Mouse (Mus musculus) layer of hippocampus, postnatal 14 days (tissue): Measurements from ENCODE around the gene Tanc1. TPM values are rescaled to one million over a fixed set of nuclear protein-coding genes. Genes with fewer than 3 reads are reported as not detected.
"Not testable (repeated sequence)": the region's sequence is repeated elsewhere in the genome, so short reads cannot be mapped to it uniquely, and the experiment has no call there.

ENCODE experiments used
- DNase-seq, 2 experiments: peaks; one replicate each; pipeline ENCODE4 v3.0.0; 2021 to 2022; ENCODE audit warnings: low spot score in 2 of 2, mixed read lengths in 1 of 2
- total RNA-seq, 2 experiments: library from RNA; stranded (reverse); gene quantifications; 2 replicates each; pipeline ENCODE4 v1.2.3; 2021

Gene Tanc1
- total RNA-seq, 2 experiments from 2014 or later = 51.9 to 69.5 TPM

DNA sequence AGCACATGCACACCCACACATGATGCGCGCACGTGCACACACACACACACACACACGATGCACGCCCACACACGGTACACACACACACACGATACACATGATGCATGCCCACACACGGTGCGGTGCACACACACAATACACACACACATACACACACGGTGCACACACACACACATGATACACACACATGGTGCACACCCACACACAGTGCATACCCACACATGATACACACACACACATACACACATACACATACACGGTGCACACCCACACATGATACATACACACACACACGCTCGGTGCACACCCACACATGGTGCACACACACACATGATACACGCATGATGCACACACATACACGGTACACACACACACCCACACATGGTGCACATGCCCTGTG, 206.8 kb downstream of the Tanc1 start:
- DNase-seq = no peak

DNA sequence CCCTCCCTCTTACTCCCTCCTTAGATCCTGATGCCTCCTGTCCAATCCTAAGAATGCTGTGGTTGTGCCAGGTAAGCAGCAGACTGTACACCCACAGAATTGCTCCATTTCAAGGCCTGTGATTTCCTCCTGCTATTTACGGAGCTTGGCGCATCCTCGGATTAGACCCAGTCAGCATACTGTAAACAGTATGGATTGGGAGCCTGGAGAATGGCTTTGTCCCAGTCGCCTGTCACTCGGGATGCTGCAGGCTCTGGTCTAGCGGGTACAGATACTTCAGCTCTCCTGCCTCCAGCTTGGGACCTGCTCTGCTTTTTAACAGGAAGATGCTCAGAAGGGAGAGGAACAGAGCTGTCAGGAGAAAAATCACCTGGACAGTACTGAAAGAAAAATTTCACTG, 207.6 kb downstream of the Tanc1 start:
- no peak for DNase-seq

GRCm38 (mm10) chr2:59820088-59820487, 208.2 kb downstream of the Tanc1 start:
- DNase-seq = no peak

GRCm38 (mm10) chr2:59821044-59821443, 209.2 kb downstream of the Tanc1 start:
- DNase-seq = no peak

DNA sequence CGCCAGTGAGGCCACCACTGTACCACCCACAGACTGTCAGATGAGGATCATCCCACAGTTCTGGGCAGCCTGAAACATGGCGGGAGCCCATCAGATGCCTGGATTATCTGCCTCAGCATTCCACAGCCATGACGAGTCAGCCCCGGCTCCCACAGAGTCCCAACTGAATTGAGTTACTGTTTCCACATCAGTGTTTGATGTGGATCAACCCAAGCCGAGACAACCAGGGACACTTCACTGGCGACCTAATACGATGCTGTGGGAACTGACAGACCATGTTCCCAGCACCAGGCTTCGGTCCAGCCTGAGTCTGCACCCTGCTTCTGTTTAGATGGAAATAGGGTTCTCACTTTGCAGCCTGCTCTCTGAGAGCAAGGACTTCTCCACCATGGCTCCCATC, 212.4 kb downstream of the Tanc1 start:
- peak; percentile 55 to 57 for DNase-seq

- DNase-seq = no peak
These were observed 213.5 kb downstream of the Tanc1 start for GRCm38 (mm10) chr2:59825380-59825779.

- peak in 1 of 2 experiments; percentile 54 for DNase-seq
These were observed 216.3 kb downstream of the Tanc1 start for GRCm38 (mm10) chr2:59828103-59828655.

DNA sequence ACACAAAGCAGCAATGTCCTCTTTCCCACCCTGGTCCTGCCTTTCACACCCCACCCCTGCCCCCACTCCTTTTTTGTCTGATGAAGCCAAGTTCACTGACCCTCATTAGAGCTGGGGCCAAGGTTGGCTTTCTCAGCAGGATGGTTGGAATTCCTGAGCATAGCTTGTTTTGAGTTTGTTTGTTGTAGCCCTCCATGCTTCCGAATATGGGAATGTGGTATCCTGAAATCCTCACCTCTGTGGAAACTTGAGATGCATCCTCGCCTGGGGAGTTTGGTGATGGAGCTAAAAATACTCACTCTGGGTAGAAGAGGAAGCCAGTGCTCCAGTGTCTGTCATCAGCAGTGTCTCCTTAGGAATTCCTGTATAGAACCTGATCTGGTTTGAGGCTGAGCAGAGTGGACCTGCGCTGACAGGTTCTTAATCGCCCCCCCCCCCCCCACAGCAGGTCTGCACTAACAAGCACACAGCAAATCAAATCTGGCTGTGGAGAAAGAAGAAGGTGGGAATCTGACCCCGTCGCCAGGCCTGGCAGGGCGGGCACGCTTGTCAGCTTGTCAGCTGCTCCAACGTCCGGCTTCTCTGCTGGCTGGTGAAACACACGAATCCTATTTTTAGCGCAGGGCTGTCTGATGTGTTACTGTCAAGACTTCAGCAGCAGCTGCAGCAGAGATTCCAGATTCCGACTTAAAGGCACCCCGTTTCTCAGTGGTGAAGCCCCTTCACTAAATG, 217.1 kb downstream of the Tanc1 start:
- DNase-seq = peak in 1 of 2 experiments; percentile 38

GRCm38 (mm10) chr2:59829718-59830117, 217.9 kb downstream of the Tanc1 start:
- DNase-seq = no peak

- no peak for DNase-seq
These were observed 218.3 kb downstream of the Tanc1 start for GRCm38 (mm10) chr2:59830151-59830550.

DNA sequence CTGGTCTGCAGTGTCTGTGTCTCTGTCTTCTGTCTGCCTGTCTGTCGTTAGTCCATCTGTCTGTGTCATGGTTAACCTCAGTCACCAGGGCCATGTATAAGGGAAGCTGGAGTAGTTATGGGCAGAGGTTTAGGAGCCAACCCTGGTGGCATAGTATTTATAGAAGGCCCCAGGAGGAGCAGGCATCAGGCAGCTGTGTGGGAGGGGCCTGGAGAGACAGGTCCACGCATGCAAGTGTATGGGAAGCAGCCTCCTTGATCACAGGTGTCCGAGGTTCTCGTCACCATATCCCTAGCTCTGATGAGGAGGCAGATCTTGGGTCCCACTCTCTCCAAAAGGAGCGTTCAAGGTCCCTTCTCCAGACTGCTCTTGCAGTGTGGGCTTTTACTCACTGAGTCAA, 219.1 kb downstream of the Tanc1 start:
- DNase-seq = no peak

DNA sequence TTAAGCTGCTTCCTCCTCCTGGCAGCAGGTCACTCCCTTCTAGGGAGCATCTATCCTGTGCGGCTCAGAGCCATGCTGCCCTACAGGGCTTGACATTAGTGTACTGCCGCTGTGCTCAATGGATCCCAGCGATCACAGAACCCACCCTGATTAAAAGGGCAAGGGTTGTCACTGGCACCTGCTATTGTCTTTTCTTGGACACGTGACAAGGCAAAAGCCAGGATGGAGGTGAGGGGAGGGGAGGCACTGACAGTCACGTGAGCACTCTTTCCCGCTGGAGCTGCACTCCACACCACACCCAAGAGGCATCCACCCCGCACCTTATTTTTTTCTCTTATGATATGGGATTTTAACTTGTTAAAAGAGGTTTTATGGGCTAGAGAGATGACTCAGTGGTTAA, 220.0 kb downstream of the Tanc1 start:
- DNase-seq = no peak

GRCm38 (mm10) chr2:59838825-59839224, 227.0 kb downstream of the Tanc1 start:
- DNase-seq = no peak

GRCm38 (mm10) chr2:59839755-59840154, 227.9 kb downstream of the Tanc1 start:
- no peak for DNase-seq

DNA sequence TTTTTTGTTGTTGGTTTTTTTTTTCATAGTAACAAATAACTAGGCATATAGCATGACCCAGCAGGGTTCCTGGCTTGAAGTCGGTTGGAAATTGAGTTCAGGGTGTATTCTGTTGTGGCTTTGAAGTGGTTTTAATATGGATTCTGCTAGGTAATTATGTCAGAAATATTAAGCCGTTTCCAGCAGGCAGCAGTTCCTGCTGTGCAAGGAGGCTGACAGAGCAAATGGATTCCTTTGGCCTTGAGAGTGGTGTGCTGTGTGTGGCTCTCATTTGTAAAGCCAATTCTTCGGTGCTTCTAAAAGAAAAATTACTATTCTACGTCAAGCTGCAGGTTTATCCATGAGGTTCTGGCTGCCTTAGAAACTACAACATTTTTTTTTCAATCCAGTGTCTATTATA, 228.3 kb downstream of the Tanc1 start:
- no peak for DNase-seq

- no peak for DNase-seq
These were observed 229.5 kb downstream of the Tanc1 start for GRCm38 (mm10) chr2:59841189-59841939.

DNA sequence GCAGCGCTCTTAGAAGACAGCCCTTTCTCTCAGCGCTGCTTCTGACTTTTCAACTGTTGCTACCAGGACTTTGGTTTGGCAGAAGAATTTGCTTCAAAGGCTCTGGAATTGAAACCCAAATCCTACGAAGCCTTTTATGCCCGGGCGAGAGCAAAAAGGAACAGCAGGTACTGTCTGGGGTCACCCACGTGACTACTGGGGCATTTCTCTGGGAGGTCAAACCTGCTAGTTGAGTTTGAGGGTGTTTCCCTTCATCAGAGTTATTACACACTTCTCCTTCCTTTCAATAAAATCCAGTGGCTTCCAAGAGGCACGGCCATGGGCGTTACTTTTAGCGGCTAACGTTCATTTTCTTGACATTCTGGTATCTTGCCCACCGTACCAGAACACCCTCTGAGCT, 230.1 kb downstream of the Tanc1 start:
- DNase-seq = no peak

DNA sequence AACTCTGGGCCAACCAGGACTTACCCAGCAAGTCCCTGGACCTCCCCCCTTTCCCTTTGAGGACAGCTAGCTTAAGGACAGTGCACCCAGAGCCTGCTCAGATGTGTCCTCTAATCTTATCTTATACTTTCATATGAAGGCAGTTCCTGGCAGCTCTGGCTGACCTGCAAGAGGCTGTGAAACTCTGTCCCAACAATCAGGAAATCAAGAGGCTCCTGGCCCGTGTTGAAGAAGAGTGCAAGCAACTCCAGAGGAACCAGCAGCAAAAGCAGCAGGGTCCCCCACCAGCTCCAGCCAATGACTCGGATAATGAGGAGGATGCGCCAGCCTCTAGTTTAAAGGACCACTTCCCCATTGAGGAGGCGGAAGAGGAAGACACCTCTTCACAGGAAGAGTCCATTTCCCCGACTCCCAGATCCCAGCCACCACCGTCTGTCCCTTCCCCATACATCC, 230.7 kb downstream of the Tanc1 start:
- no peak for DNase-seq

- DNase-seq = no peak
These were observed 231.3 kb downstream of the Tanc1 start for GRCm38 (mm10) chr2:59843156-59843555.

DNA sequence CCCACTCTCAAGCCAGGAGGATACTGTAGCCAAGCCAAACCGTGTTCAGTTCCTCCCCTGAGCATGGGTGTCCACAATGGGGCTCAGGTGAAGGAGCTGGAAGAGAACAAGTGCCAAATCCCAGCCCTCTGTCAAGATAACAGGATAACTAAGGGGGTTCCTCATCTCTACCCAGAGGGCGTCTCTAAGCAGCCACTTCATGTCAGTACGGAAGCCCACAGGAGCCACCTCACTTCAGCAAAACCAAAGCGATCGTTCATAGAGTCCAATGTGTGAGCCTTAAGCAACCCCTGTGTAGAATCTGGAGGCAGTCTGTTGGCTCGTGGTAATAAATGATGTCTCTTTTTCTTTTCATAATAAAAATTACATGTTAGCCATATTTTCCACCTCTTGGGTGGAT, 232.0 kb downstream of the Tanc1 start:
- no peak for DNase-seq

DNA sequence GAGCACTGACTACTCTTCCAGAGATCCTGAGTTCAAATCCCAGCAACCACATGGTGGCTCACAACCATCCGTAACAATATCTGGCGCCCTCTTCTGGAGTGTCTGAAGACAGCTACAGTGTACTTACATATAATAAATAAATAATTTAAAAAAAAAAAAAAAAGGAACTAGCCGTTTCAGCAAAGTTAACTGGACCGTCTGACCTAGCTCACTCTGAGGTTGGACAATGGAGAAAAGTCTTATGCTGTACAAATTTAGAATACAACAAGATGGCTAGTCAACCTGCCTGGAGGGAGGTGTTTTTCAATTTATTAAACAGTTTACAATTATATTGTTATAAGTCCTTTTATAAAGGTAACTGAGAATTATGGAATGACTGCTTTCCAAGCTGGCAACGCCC, 240.0 kb downstream of the Tanc1 start:
- DNase-seq = not testable (repeated sequence)

GRCm38 (mm10) chr2:59852916-59853315, 241.1 kb downstream of the Tanc1 start:
- no peak for DNase-seq
